Mouse (Mus musculus) lung, embryonic 14.5 days (tissue): ENCODE results near the gene Wls. TPM values are rescaled to one million over a fixed set of nuclear protein-coding genes. Genes with fewer than 3 reads are reported as not detected.
A peak's percentile ranks its signal among the peaks of the same experiment; 100 is the strongest.

Source experiments
- ATAC-seq: fragments of 200-750 bp; cut with Nextera tagmentation; 2 replicates; pipeline ENCODE4 v1.8.0; 2017; ENCODE audit warnings: mild to moderate bottlenecking, moderate TSS enrichment, moderate library complexity; ENCODE audit not compliant: insufficient read depth
- DNase-seq: peaks from one replicate; pipeline ENCODE4 v3.0.0-alpha.2; 2015
- H3K27ac ChIP-seq: fragments of 300-500 bp; sonication (generic); 2 replicates; pipeline ENCODE4 v1.5.1; 2014; ENCODE audit warnings: low read depth, mild to moderate bottlenecking, moderate library complexity
- H3K27me3 ChIP-seq: fragments of 300-500 bp; sonication (generic); 2 replicates; pipeline ENCODE4 v1.6.1; 2014; ENCODE audit warnings: low read length, control low read depth; ENCODE audit not compliant: insufficient read depth
- H3K36me3 ChIP-seq: fragments of 300-500 bp; sonication (generic); 2 replicates; pipeline ENCODE4 v1.6.1; 2014; ENCODE audit warnings: control low read depth; ENCODE audit not compliant: insufficient read depth
- H3K4me1 ChIP-seq: fragments of 300-500 bp; sonication (generic); 2 replicates; pipeline ENCODE4 v1.6.1; 2014; ENCODE audit warnings: antibody characterized with exemption, control low read depth; ENCODE audit not compliant: insufficient read depth
- H3K4me2 ChIP-seq: fragments of 300-500 bp; sonication (generic); 2 replicates; pipeline ENCODE4 v1.6.1; 2014; ENCODE audit warnings: mild to moderate bottlenecking
- H3K4me3 ChIP-seq: fragments of 300-500 bp; sonication (generic); 2 replicates; pipeline ENCODE4 v1.5.1; 2014; ENCODE audit warnings: low read depth, low read length
- H3K9ac ChIP-seq: fragments of 300-500 bp; sonication (generic); 2 replicates; pipeline ENCODE4 v1.6.1; 2014
- H3K9me3 ChIP-seq: fragments of 300-500 bp; sonication (generic); 2 replicates; pipeline ENCODE4 v1.6.1; 2016; ENCODE audit warnings: low read depth, low read length, control low read depth
- CTCF ChIP-seq: IDR thresholded peaks from 2 replicates; pipeline ENCODE4 v1.5.1; 2016; ENCODE audit warnings: antibody characterized with exemption, low read depth
- WGBS: fragments of 180-500 bp; shearing (Covaris S2); extraction: QIAGEN DNeasy Blood & Tissue Kit; methylation state at CpG from one replicate; pipeline ENCODE4 v1.1.7; 2014; 5-methylcytosine and 5-hydroxymethylcytosine counted together
- polyA plus RNA-seq: library from polyadenylated mRNA; unstranded; fragments of >200 nt; fragmentation: Nextera tagmentation; extraction: Ambion mirVana; gene quantifications from 2 replicates; pipeline ENCODE4 v1.2.1, GENCODE M21; 2014

Gene Wls
- polyA plus RNA-seq, 1 experiment from 2014 or later = 153 TPM

GRCm38 (mm10) chr3:159847410-159848016, 8.0 kb downstream of the Wls start:
- Histone ChIP-seq H3K27ac (peak overlapping the region; percentile 68), H3K4me1 (no peaks in the 10 kb centered on the region), H3K4me2 (0 out of 2 replicates have a peak overlapping the region, but pooled peaks have one; percentile 5), H3K9me3 (no peaks in the 10 kb centered on the region), H3K9ac (no peak overlapping the region), H3K36me3 (no peaks in the 10 kb centered on the region), H3K27me3 (no peaks in the 10 kb centered on the region), H3K4me3 (no peak overlapping the region)
- no peak for TF ChIP-seq CTCF
- ATAC-seq (peak; percentile 95), DNase-seq (peak; percentile 62)
- 33% methylated on average over 2 of the region's 2 CpGs for WGBS

GRCm38 (mm10) chr3:159848156-159848555, 8.7 kb downstream of the Wls start:
- peak overlapping the region; percentile 63; the same call in 1 of the 2 replicates for H3K27ac ChIP-seq
- no peak for DNase-seq
- H3K27me3 ChIP-seq = no peaks in the 10 kb centered on the region

GRCm38 (mm10) chr3:159851476-159851875, 12.0 kb downstream of the Wls start:
- Histone ChIP-seq H3K4me3 (no peak overlapping the region), H3K4me1 (no peaks in the 10 kb centered on the region), H3K27me3 (no peaks in the 10 kb centered on the region), H3K4me2 (no peak overlapping the region), H3K9me3 (no peaks in the 10 kb centered on the region), H3K36me3 (no peaks in the 10 kb centered on the region), H3K27ac (no peak overlapping the region), H3K9ac (no peak overlapping the region)
- no peak for TF ChIP-seq CTCF
- ATAC-seq = no peak
- WGBS = 89% methylated on average over 2 of the region's 2 CpGs
- DNase-seq = no peak

More at GRCm38 (mm10) chr3:159848156-159848555, 8.7 kb downstream of the Wls start:
- Histone ChIP-seq H3K4me2 (no peak overlapping the region), H3K36me3 (no peaks in the 10 kb centered on the region), H3K9ac (no peak overlapping the region), H3K9me3 (no peaks in the 10 kb centered on the region), H3K4me3 (no peak overlapping the region), H3K4me1 (no peaks in the 10 kb centered on the region)
- no peak for ATAC-seq
- no peak for TF ChIP-seq CTCF

- Histone ChIP-seq H3K27ac (no peak overlapping the region), H3K4me2 (no peak overlapping the region), H3K9me3 (no peaks in the 10 kb centered on the region), H3K4me1 (no peaks in the 10 kb centered on the region), H3K36me3 (no peaks in the 10 kb centered on the region), H3K9ac (no peak overlapping the region), H3K4me3 (no peak overlapping the region), H3K27me3 (no peaks in the 10 kb centered on the region)
- DNase-seq = no peak
- TF ChIP-seq CTCF = no peak
- 83% methylated on average over 2 of the region's 2 CpGs for whole genome bisulfite sequencing
- ATAC-seq = no peak
Observed at GRCm38 (mm10) chr3:159851980-159852379, 12.5 kb downstream of the Wls start.

- no peak overlapping the region for H3K4me3 ChIP-seq
- H3K27ac ChIP-seq = no peak overlapping the region
- ATAC-seq = no peak
- H3K27me3 ChIP-seq = no peaks in the 10 kb centered on the region
- H3K36me3 ChIP-seq = no peaks in the 10 kb centered on the region
- H3K9me3 ChIP-seq = no peaks in the 10 kb centered on the region
- no peak overlapping the region for H3K4me2 ChIP-seq
- DNase-seq = no peak
- WGBS = 73% methylated on average over 1 of the region's 1 CpGs
- no peak for TF ChIP-seq CTCF
- no peak overlapping the region for H3K9ac ChIP-seq
- no peaks in the 10 kb centered on the region for H3K4me1 ChIP-seq
Observed at GRCm38 (mm10) chr3:159857112-159857511, 17.6 kb downstream of the Wls start.

GRCm38 (mm10) chr3:159865691-159866090, 26.2 kb downstream of the Wls start:
- no peak for ATAC-seq
- H3K4me1 ChIP-seq = no peaks in the 10 kb centered on the region
- 58% methylated on average over 1 of the region's 1 CpGs for WGBS

GRCm38 (mm10) chr3:159878983-159879382, 39.5 kb downstream of the Wls start:
- no peaks in the 10 kb centered on the region for H3K4me1 ChIP-seq
- TF ChIP-seq CTCF = no peak
- no peaks in the 10 kb centered on the region for H3K27me3 ChIP-seq
- ATAC-seq (no peak), DNase-seq (no peak)
- no peaks in the 10 kb centered on the region for H3K9me3 ChIP-seq
- H3K4me2 ChIP-seq = no peak overlapping the region
- no peak overlapping the region for H3K27ac ChIP-seq
- no peak overlapping the region for H3K9ac ChIP-seq
- H3K4me3 ChIP-seq = no peak overlapping the region
- peaks cover 10% of the 10 kb centered on the region; the same call in 1 of the 2 replicates for H3K36me3 ChIP-seq

More at GRCm38 (mm10) chr3:159865691-159866090, 26.2 kb downstream of the Wls start:
- H3K27ac ChIP-seq = no peak overlapping the region
- H3K9me3 ChIP-seq = no peaks in the 10 kb centered on the region
- H3K36me3 ChIP-seq = no peaks in the 10 kb centered on the region
- no peak overlapping the region for H3K4me2 ChIP-seq
- H3K4me3 ChIP-seq = no peak overlapping the region
- no peak overlapping the region for H3K9ac ChIP-seq
- TF ChIP-seq CTCF = no peak
- DNase-seq = no peak
- H3K27me3 ChIP-seq = no peaks in the 10 kb centered on the region
